Mouse (Mus musculus) limb, embryonic 12.5 days (tissue): ENCODE data around the gene Aldoc. TPM values are rescaled to one million over a fixed set of nuclear protein-coding genes. Genes with fewer than 3 reads are reported as not detected.
A peak's percentile ranks its signal among the peaks of the same experiment; 100 is the strongest.

ENCODE experiments used
- ATAC-seq: fragments of 200-750 bp; cut with Nextera tagmentation; 2 replicates; pipeline ENCODE4 v1.8.0; 2017; ENCODE audit warnings: low read depth, moderate TSS enrichment; ENCODE audit not compliant: insufficient number of reproducible peaks, insufficient read depth, low FRiP score, low TSS enrichment
- H3K27ac ChIP-seq: fragments of 300-500 bp; sonication (generic); 2 replicates; pipeline ENCODE4 v1.5.1; 2016; ENCODE audit warnings: mild to moderate bottlenecking, moderate library complexity
- H3K27me3 ChIP-seq: fragments of 300-500 bp; sonication (generic); 2 replicates; pipeline ENCODE4 v1.6.1; 2016; ENCODE audit warnings: mild to moderate bottlenecking, moderate library complexity
- H3K36me3 ChIP-seq: fragments of 300-500 bp; sonication (generic); 2 replicates; pipeline ENCODE4 v1.6.1; 2016; ENCODE audit warnings: mild to moderate bottlenecking, moderate library complexity
- H3K4me1 ChIP-seq: fragments of 300-500 bp; sonication (generic); replicated peaks from 2 replicates; pipeline ENCODE4 v1.6.1; 2016
- H3K4me2 ChIP-seq: fragments of 300-500 bp; sonication (generic); 2 replicates; pipeline ENCODE4 v1.6.1; 2016; ENCODE audit warnings: mild to moderate bottlenecking, moderate library complexity
- H3K4me3 ChIP-seq: fragments of 300-500 bp; sonication (generic); replicated peaks from 2 replicates; pipeline ENCODE4 v1.5.1; 2016; ENCODE audit warnings: mild to moderate bottlenecking
- H3K9ac ChIP-seq: fragments of 300-500 bp; sonication (generic); replicated peaks from 2 replicates; pipeline ENCODE4 v1.6.1; 2016; ENCODE audit warnings: mild to moderate bottlenecking, moderate library complexity
- H3K9me3 ChIP-seq: fragments of 300-500 bp; sonication (generic); 2 replicates; pipeline ENCODE4 v1.6.1; 2016; ENCODE audit warnings: mild to moderate bottlenecking, moderate library complexity
- WGBS: fragments of 180-500 bp; shearing (Covaris S2); methylation state at CpG from one replicate; pipeline ENCODE4 v1.1.7; 2016; 5-methylcytosine and 5-hydroxymethylcytosine counted together
- polyA plus RNA-seq: library from polyadenylated mRNA; unstranded; fragments of >200 nt; fragmentation: Nextera tagmentation; extraction: Ambion mirVana; gene quantifications from 2 replicates; pipeline ENCODE4 v1.2.1, GENCODE M21; 2016

Gene Aldoc
- polyA plus RNA-seq, 1 experiment from 2014 or later: 4.0 TPM

DNA sequence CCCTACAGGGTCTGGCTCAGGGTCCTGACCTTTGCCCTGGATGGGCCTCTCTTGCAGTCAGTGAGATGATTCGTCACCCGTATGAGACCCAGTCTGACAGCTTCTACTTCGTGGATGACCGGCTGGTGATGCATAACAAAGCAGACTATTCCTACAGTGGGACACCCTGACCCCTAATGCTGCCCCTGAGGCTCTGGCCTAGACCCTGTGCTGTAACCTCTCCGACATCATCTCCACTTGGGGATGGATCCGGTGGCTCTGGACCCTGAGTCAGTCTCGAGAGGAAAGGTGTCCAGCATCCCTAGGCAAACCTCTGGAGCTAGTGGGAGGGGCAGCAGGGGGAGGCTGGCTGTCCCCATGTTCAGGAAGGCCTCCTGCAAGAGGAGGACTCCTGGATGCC is 25.7 kb downstream of the Aldoc start:
- no peak overlapping the region for H3K4me3 ChIP-seq
- peaks cover 24% of the 10 kb centered on the region for H3K4me1 ChIP-seq

GRCm38 (mm10) chr11:78349441-78350358 is 26.9 kb downstream of the Aldoc start:
- H3K4me3 ChIP-seq: no peak overlapping the region

More for the DNA sequence above, 25.7 kb downstream of the Aldoc start:
- no peak overlapping the region for H3K27ac ChIP-seq
- 53% methylated on average over 7 of the region's 7 CpGs for WGBS
- H3K9me3 ChIP-seq: no peaks in the 10 kb centered on the region
- H3K36me3 ChIP-seq: peaks cover 27% of the 10 kb centered on the region
- no peak overlapping the region for H3K4me2 ChIP-seq
- H3K9ac ChIP-seq: no peak overlapping the region
- no peaks in the 10 kb centered on the region for H3K27me3 ChIP-seq
- no peak for ATAC-seq

GRCm38 (mm10) chr11:78353081-78353480 is 30.3 kb downstream of the Aldoc start:
- H3K27ac ChIP-seq: no peak overlapping the region
- no peaks in the 10 kb centered on the region for H3K9me3 ChIP-seq
- no peaks in the 10 kb centered on the region for H3K4me1 ChIP-seq
- no peak for ATAC-seq
- H3K9ac ChIP-seq: no peak overlapping the region
- peaks cover 20% of the 10 kb centered on the region for H3K36me3 ChIP-seq
- H3K27me3 ChIP-seq: peaks cover 3% of the 10 kb centered on the region; the same call in 1 of the 2 replicates
- no peak overlapping the region for H3K4me3 ChIP-seq
- H3K4me2 ChIP-seq: no peak overlapping the region
- WGBS: 78% methylated on average over 1 of the region's 1 CpGs

More at GRCm38 (mm10) chr11:78349441-78350358, 26.9 kb downstream of the Aldoc start:
- H3K9me3 ChIP-seq: no peaks in the 10 kb centered on the region
- WGBS: 87% methylated on average over 4 of the region's 4 CpGs
- H3K27ac ChIP-seq: no peak overlapping the region
- H3K36me3 ChIP-seq: peaks cover 27% of the 10 kb centered on the region
- ATAC-seq: no peak
- H3K27me3 ChIP-seq: no peaks in the 10 kb centered on the region
- no peak overlapping the region for H3K4me2 ChIP-seq
- H3K9ac ChIP-seq: no peak overlapping the region
- H3K4me1 ChIP-seq: peaks cover 21% of the 10 kb centered on the region

- no peak for ATAC-seq
- H3K4me2 ChIP-seq: no peak overlapping the region
- H3K9ac ChIP-seq: no peak overlapping the region
- H3K27me3 ChIP-seq: peaks cover 7% of the 10 kb centered on the region
- 85% methylated on average over 6 of the region's 6 CpGs for WGBS
- H3K4me1 ChIP-seq: no peaks in the 10 kb centered on the region
- H3K27ac ChIP-seq: no peak overlapping the region
- H3K9me3 ChIP-seq: no peaks in the 10 kb centered on the region
- H3K4me3 ChIP-seq: no peak overlapping the region
- peaks cover 3% of the 10 kb centered on the region; the same call in 1 of the 2 replicates for H3K36me3 ChIP-seq
These were observed 32.1 kb downstream of the Aldoc start for GRCm38 (mm10) chr11:78354905-78355304.

- H3K4me3 ChIP-seq: no peak overlapping the region
- H3K36me3 ChIP-seq: no peaks in the 10 kb centered on the region
- 31% methylated on average over 4 of the region's 4 CpGs for WGBS
- H3K27me3 ChIP-seq: peaks cover 7% of the 10 kb centered on the region
- H3K9me3 ChIP-seq: no peaks in the 10 kb centered on the region
- H3K4me2 ChIP-seq: no peak overlapping the region
- H3K9ac ChIP-seq: no peak overlapping the region
- no peak overlapping the region for H3K27ac ChIP-seq
- ATAC-seq: no peak
- no peaks in the 10 kb centered on the region for H3K4me1 ChIP-seq
These were observed 32.9 kb downstream of the Aldoc start for GRCm38 (mm10) chr11:78355471-78356238.

DNA sequence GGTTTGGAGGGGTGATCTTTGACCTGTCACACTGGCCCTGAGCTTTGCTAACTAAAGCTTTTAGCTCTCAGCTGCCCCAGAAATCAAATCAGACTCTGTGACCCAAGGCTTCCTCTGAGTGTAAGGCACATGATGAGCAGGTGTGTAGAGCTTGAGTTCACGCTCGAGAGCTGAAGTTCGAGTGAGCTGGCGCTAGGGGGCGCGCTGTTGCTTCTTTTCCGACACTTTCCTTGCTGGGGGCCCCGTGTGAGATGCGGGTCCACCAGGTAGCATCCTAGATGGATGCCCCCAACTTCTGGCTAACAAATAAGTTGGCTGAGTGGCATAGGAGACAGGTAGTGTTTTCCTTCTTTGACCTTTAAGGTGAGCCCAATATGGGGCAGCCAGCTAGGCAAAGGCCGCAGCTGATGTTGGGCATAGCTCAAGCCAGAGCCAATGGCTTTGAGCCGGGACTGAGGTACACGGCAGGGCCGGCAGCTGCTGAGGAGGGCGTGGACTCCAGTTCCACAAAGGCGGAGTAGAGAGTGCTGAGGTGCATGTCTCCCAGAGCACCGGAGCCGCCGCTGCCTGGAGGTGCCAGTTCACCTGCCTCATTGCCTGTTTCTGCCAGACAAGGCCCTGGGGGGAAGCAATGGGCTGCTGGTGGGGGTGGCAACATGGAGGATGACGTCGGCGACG is 35.7 kb downstream of the Aldoc start:
- Histone ChIP-seq H3K36me3 (no peaks in the 10 kb centered on the region), H3K4me2 (no peak overlapping the region), H3K4me1 (peaks cover 7% of the 10 kb centered on the region), H3K27me3 (peaks cover 7% of the 10 kb centered on the region), H3K27ac (no peak overlapping the region), H3K9me3 (no peaks in the 10 kb centered on the region), H3K4me3 (no peak overlapping the region), H3K9ac (no peak overlapping the region)
- 14% methylated on average over 22 of the region's 22 CpGs for WGBS
- ATAC-seq: no peak

DNA sequence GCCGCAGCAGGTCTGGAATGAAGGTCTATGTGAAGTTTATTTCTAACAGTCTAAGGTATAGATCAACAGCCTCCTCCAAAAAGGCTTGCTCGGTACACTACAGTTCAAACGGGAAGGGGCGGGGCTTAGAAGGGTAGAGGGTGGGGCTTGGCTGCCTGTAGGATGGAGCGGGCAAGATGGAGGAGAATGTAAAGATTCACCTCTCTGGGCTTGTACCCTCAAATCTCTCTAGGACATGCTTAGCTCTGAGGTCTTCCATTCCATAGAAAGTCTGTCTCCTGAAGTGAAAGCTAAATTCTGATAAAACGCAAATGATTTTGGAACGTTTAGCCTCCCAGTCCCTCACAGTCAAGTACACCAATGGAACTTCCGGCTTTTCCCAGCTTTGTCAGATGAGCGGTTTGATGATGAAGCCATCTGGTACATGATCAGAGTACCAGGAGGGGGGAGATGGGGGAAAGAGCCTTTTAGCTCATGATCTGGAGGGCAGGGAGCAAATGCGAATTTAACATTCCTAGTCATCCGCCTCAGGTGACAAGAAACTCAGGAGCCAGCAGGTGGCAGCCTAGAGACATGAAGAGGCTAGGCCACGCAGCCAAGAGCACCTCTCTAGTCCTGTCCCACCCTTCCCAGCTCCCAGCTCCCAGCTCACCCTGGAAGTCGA is 37.5 kb downstream of the Aldoc start:
- Histone ChIP-seq H3K4me1 (peaks cover 21% of the 10 kb centered on the region), H3K27me3 (peaks cover 7% of the 10 kb centered on the region), H3K4me3 (peak overlapping the region; percentile 31), H3K4me2 (peak overlapping the region; percentile 50), H3K36me3 (no peaks in the 10 kb centered on the region), H3K27ac (no peak overlapping the region), H3K9me3 (no peaks in the 10 kb centered on the region), H3K9ac (no peak overlapping the region; the same call in 1 of the 2 replicates)
- ATAC-seq: peak; percentile 27; the same call in 1 of the 2 replicates
- 10% methylated on average over 13 of the region's 13 CpGs for WGBS

GRCm38 (mm10) chr11:78360789-78361131 is 38.0 kb downstream of the Aldoc start:
- 59% methylated on average over 2 of the region's 2 CpGs for WGBS
- no peaks in the 10 kb centered on the region for H3K36me3 ChIP-seq
- H3K9me3 ChIP-seq: no peaks in the 10 kb centered on the region
- peaks cover 7% of the 10 kb centered on the region for H3K27me3 ChIP-seq
- H3K4me2 ChIP-seq: peak overlapping the region; percentile 50
- peaks cover 21% of the 10 kb centered on the region for H3K4me1 ChIP-seq
- H3K27ac ChIP-seq: no peak overlapping the region
- peak; percentile 16; the same call in 1 of the 2 replicates for ATAC-seq
- H3K4me3 ChIP-seq: no peak overlapping the region
- H3K9ac ChIP-seq: no peak overlapping the region; the same call in 1 of the 2 replicates

GRCm38 (mm10) chr11:78363309-78364007 is 40.7 kb downstream of the Aldoc start:
- Histone ChIP-seq H3K9me3 (no peaks in the 10 kb centered on the region), H3K27me3 (peaks cover 4% of the 10 kb centered on the region; the same call in 1 of the 2 replicates), H3K36me3 (no peaks in the 10 kb centered on the region), H3K9ac (no peak overlapping the region; the same call in 1 of the 2 replicates), H3K4me2 (no peak overlapping the region), H3K4me1 (peaks cover 21% of the 10 kb centered on the region), H3K4me3 (no peak overlapping the region), H3K27ac (no peak overlapping the region)
- WGBS: 53% methylated on average over 13 of the region's 13 CpGs
- ATAC-seq: no peak

- no peaks in the 10 kb centered on the region for H3K9me3 ChIP-seq
- H3K4me1 ChIP-seq: peaks cover 21% of the 10 kb centered on the region
- H3K4me2 ChIP-seq: no peak overlapping the region
- 0 out of 2 replicates have a peak overlapping the region, but pooled peaks have one; percentile 7 for H3K27ac ChIP-seq
- H3K9ac ChIP-seq: no peak overlapping the region
- no peak overlapping the region for H3K4me3 ChIP-seq
- no peak for ATAC-seq
- no peaks in the 10 kb centered on the region for H3K36me3 ChIP-seq
- no peaks in the 10 kb centered on the region for H3K27me3 ChIP-seq
- WGBS: 27% methylated on average over 8 of the region's 8 CpGs
These were observed 41.3 kb downstream of the Aldoc start for GRCm38 (mm10) chr11:78364103-78364502.
